Mouse (Mus musculus) A20 (cell line): ENCODE results near the gene Pcbp2.

Experiments used
- DNase-seq: peaks from one replicate; pipeline ENCODE4 v3.0.0-alpha.2; 2011; ENCODE audit warnings: low read depth, low spot score

Gene Pcbp2

DNA sequence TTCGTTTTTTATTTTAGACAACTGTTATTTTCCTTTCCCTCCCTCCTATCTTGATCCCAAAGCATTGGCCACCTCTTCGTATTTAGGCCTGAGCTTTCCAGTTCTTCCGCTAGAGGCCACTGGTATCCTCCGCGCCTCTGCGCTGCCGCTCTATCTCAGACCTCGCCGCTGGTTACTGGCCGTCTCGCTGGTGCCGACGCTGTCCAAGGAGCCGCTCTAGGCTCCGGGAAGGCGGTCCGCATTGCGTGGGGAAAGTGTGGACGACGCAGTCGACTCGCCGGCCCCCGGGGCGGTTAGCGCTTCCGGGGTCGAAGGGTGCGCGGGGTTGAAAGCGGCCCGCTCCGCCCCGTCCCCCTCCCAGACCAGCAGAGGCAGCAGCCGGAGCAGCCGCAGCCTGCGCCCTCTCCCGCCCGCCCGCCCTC lies at the start of gene Pcbp2:
TSS of gene Pcbp2 (plus strand) at position 357 of the 422 bp plus-strand sequence.
- peak; percentile 97 for DNase-seq

DNA sequence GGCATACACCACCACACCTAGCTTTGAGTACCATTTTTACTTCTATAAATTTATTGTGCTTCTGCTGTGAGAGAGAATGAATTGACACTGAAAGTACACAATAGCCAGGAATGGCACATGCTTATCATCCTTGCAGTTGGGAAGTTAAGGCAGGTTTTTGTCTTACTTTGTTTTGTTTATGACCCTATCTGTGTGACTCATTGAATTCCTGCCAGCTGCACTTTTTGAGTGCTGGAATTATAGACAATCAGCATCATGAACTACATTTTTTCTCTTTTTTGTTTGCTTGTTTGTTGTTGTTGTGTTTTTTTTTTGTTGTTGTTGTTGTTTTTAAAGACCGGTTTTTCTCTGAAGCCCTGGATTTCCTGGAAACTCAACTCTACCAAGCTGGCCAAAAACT lies 49.4 kb upstream of the Pcbp2 start:
- no peak for DNase-seq

DNA sequence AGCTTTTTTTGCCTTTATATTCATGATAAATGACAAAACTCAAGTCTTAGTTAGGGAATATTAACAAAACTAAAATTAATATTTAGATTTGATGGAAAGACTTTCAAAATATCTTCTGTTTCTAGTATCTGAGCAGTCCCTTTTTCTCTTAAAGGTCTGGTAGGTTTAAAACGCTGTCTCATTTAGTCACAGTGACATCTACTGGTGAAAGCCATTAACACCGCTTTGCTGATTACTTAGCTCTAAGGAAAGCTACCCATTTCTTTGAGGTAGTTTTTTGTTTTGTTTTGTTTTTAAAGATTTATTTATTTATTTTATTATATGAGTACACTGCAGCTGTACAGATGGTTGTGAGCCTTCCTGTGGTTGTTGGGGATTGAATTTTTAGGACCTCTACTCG lies 48.9 kb upstream of the Pcbp2 start:
- DNase-seq: peak; percentile 70

DNA sequence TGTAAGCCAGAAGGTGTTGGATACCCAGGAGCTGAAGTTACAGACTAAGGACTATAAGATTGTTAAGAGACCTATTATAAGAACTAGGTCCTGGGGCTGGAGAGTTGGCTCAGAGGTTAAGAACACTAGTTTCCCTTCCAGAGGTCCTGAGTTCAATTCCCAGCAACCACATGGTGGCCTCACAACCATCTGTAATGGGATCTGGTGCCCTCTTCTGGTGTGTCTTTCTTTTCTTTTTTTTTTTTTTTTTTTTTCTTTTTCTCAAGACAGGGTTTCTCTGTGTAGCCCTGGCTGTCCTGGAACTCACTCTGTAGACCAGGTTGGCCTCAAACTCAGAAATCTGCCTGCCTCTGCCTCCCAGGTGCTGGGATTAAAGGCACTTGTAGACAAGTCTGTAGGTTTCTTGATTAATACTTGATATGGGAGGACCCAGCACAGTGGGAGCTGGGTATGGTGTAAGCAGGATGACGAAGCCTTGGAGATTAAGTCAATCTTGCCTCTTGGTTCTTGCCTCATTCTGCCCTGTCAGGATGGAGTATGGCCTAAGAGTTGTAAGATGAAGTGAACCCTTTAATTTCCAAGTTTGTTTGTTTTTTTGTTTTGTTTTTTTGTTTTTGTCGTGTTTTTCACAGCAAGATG lies 46.6 kb upstream of the Pcbp2 start:
- no peak for DNase-seq

DNA sequence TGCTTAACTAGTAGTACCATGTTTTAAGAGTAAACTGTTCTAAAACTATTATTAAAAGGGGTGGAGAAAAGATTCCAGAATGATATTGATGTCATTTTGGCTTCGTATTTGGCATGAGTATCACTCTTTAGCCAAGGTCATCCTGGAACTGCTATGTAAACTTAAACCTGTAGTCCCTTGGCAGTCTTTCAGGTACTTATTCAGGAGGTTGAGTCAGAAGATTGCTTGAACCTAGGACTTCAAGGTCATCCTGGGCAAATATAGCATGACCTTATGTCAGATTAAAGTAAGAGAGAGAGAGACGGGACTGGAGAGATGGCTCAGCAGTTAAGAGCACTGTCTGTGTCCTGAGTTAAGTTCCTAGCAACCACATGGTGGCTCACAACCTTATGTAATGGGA lies 45.7 kb upstream of the Pcbp2 start:
- DNase-seq: no peak

DNA sequence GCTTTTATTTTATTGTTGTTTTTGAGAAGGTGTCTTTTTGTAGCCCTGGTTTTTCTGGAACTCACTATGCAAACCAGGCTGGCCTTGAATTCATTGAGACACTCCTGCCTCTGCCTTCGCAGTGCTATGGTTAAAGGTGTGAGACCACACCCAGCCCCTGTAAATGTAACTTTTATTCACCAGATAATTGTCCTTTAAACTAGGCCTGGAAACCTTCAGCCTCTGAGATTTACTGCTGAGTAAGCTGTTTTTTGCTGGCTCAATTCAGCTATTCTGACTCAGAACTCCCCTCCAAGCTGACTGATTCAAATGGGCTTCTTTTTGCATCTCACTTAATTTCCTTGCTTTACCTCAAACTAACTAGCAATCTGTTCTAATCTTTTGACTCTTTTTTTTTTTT lies 43.4 kb upstream of the Pcbp2 start:
- no peak for DNase-seq

DNA sequence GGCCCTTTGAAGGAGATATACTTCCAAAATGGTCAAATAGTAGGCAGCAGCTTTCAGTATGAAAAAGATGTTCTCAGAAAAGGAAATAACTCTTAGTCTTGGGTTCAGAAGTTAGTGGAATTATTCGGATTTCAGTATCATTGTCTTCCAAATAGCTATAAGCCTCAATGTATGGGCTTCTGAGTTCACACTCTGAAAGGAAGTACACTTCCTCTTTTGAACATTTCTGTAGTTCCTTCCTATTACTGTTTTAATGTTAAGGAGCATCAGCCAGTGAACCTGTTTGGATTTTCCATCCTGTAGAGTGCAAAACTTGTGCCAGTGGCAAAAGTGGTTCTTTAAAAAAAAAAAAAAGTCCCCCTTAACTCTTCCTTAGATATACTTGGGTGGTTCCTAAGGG lies 38.3 kb upstream of the Pcbp2 start:
- no peak for DNase-seq

DNA sequence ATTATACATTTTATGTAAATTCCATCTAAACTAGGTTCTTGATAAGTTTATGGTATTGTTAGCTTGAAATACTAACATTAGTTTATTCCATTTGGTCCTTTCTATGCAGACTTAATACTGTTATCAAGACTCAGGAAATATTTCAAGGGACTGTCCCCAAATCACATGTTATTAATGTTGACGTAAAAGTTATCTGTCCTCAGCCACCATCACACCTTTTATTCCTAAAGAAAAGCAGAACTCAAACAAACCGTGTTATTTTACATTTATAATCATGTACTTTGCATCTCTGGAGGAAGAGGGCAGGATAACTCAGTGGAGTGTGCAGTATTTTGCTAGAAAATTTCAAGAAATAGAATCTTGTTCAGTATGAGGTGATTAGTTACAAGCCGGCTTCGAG lies 37.2 kb upstream of the Pcbp2 start:
- no peak for DNase-seq

DNA sequence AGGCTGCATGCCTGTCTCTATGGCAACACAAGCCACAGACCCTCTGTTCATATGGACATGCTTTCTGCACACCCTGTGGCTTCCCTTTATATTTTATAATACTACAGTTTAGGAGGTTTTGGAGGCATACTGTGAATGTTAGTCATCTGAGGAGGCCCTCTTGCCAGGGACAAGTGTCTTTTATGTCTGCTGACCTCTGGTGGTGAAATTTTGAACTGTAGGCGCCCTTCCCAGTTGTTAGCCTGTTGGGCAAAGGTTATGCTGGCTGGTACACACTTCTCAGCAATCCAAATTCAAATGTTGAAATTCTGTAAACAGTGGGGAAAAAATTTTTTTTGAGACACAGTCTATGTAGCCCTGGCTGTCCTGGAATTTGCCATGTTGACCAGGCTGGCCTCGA lies 27.8 kb upstream of the Pcbp2 start:
- peak; percentile 73 for DNase-seq

DNA sequence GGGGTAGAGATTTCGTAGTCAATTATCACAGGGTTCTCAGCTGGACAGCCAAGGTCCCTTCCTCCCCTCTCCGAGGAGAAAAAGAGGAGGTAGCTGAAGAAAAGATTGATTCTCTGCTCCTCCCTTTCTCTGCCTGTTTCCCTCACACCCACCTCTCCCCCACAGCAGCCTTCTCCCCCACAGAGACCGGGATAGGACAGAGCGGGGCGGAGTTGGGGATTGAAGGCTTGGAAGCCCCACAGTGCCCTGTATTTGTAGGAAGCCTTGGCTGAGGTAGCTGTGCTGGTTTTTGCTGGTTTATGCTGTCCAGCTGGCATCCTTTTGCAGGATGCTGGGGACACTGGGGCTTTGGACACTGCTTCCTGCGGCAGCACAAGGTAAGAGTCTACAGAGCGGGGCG lies 25.2 kb upstream of the Pcbp2 start, which contains the start of gene Amhr2:
TSS of gene Amhr2 (plus strand) at position 222 of the 400 bp plus-strand sequence.
- DNase-seq: no peak

DNA sequence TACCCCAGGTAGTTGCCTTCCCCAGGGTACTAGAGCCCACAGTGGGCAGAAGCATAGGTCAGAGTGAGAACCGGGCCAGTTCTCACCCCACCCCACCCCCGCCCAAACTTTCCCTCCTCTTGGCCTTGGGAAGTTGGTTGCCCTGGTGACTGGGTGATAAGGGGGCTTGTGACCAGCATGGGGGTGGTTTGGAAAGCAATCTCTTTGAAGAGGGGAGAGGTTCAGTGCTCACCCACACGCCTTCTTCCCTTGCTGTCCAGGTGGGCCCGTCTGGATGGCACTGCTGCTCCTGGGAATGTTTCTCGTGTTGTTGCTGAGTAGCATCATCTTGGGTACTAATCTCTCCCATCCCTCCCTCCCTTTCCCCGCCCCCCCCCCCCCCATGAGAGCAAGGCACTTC lies 23.9 kb upstream of the Pcbp2 start:
- DNase-seq: no peak

DNA sequence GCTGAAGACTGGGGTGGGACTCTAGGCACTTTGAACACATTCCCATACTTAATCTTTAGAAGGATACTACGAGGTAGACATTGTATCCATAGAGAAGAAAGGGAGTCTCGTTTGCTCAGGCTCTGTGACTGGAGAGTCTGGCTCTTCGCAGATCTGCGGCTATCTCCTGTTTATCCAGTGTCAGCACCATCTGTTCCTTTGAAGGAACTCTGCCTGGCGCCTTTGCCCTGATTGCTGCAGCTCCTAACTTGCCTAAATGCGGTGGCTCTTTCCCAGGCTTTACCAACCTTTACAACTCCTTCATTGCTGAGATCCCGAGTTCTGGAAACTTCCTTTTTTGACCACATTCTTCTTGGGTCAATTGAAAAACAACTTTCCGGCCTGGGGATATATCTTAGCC lies 21.0 kb upstream of the Pcbp2 start:
- DNase-seq: no peak

DNA sequence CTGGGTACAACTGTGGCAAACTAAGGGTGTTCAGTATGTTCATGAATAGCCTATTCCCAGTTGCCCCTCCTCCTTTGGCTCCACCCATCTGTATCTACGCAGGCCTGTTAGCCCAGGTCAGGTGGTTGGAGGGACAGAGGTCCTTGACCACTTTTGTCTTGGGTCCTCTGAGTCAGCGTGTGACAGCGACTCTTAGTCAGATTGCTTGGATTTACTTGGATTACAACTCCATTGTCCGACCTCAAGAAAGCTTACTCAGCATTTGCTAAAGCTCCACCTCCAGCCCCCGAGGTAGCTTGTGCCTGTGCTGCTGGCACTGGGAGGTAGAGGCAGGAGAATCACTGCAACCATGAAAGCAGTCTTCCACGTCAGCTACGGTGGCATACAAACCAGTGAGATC lies 19.4 kb upstream of the Pcbp2 start:
- DNase-seq: no peak

DNA sequence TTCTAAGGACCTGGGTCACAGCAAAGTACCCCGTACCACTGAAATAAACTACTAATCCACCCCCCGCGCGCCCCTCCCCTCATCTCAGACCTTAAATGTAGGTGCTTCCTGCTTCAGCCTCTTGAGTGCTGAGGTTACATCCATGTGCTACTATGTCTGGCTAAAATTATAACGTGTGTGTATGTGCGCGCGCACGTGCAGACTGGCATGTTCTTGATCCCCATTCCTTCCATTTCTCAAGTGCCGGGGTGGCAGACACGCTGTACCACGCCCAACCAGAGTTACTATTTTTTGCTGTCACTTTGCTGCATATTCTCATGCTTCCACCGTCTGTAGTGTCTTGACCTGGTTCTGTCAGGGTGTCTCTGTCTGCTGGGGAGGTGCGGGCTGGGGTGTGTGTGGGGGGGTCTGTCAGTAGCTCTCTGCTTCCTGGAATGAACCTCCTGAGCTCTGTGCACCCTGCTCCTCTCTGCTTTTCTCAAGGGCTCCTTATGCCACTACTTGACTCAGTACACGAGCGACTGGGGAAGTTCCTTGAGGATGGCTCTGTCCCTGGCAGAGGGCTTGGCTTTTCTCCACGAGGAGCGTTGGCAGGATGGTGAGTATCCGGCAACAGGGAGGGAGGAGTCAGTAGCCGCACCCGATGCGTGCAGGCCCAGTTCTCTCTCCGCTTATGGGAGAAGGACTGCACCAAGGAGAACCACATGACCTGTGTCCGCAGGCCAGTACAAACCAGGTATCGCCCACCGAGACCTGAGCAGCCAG lies 18.5 kb upstream of the Pcbp2 start:
- no peak for DNase-seq

DNA sequence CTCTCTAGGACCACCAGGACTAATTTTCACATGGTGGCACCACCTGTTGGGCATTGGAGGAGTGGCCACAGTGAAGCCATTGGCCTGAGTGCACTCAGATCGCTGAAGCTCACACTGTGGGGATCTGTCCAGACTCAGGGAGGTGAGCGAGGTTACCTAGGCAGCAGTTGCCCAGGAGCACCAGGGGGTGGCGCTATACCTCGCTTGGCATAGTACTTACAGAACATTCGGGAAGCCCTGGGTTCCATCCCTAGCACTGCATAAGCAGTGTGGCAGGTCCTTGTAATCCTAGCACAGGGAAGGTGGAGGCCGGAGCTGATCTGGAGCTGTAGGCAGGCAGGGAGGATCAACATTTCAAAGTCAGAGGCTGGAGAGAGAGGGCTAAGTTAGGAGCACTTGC lies 14.3 kb upstream of the Pcbp2 start:
- DNase-seq: peak; percentile 68

DNA sequence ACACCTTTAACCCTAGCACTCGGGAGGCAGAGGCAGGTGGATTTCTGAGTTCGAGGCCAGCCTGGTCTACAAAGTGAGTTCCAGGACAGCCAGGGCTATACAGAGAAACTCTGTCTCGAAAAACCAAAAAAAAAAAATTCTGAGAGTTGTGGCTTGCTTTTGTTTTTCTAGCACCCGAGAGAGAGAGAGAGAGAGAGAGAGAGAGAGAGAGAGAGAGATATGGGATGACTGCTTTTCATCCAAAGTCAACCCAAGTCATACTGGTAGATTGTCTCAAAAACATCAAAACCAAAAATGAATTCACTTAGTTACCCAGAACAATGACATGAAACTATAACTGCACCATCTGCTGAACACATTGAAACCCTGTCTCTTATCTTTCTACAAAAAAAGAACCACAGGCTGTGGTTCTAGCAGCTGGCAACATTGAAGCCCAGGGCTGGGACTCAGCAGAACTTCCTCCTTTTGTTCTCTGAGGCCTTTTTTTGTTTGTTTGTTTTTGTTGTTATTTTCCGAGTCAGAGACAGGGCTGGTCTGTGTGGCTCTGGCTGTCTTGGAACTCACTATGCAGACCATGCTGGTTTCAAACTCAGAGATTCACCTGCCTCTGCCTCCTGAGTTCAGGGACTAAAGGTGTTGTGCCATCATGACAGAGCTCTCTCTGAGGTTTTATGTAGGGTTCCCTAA lies 12.1 kb upstream of the Pcbp2 start:
- DNase-seq: peak; percentile 83

DNA sequence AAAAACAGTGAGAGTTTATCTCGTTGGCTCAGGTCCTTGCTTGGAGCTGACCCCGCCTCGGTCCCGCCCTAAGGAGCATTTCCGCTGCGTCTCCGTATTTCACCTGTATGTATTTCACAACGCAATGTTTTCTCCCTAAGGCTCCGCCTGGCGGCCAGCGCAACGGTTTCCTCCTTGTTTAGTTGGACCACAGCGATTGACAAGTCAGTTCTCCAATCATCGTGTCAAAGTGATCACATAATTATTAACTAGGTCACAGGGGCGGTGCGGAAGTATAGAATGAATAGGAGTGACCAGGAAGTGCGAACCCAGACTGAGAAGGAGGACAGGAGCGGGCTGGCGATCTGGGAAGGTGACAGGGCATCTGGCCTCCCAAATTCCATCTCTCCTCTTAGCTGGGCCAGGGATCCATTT lies 11.4 kb upstream of the Pcbp2 start, which contains the start of gene Prr13:
TSS of gene Prr13 (plus strand) at position 125 of the 414 bp plus-strand sequence.
- DNase-seq: peak; percentile 99

DNA sequence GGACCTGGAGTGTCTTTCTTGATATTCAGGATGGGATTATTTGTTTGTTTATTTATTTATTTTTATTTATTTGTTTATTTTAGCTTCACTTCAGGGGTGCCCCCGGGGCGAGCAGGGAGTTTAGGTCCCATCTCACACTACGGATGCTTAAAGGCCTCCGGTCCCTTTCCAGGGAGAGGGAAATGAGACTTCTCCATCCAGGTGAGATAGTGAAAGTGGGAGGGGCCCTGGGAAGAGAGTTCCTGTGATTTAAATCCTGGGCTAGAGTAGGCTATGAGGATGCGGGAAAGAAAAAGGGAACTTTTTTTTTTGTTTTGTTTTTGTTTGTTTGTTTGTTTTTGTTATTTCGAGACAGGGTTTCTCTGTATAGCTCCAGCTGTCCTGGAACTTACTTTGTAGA lies 11.0 kb upstream of the Pcbp2 start:
- no peak for DNase-seq

DNA sequence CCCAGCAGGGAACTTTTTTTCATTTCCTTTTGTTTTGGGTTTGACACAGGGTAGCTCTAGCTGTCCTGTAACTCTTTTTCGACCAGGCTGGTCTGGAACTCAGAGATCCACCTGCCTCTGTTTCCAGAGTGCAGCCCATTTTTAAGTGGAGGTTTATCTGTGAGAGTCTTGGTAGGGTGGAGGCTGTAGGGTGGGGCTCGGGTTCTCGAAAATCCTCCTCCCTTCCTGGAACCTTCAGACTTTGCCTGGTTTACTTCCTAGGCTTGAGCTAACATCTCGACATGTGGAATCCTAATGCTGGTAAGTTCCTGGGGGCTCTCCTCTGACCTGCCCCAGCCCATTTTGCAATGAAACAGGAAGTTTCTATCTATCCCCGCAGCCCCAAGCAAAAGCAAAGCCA lies 10.5 kb upstream of the Pcbp2 start:
- DNase-seq: peak; percentile 44

DNA sequence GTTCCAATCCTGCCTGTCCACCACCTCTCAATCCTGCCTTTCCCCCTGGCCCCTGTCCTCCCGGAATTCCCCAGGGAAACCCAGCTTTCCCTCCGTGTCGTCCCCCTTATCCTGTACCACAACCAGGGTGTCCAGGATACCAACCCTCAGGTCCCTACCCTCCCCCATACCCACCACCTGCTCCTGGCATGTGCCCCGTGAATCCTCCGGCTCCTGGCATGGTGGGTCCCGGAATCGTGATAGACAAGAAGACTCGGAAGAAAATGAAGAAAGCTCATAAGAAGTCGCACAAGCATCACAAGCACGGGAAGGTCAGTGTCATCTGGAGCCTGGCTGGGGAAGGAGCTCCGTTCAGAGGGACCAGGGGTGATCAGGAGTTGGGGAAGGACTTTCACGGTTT lies 9.9 kb upstream of the Pcbp2 start:
- DNase-seq: no peak

DNA sequence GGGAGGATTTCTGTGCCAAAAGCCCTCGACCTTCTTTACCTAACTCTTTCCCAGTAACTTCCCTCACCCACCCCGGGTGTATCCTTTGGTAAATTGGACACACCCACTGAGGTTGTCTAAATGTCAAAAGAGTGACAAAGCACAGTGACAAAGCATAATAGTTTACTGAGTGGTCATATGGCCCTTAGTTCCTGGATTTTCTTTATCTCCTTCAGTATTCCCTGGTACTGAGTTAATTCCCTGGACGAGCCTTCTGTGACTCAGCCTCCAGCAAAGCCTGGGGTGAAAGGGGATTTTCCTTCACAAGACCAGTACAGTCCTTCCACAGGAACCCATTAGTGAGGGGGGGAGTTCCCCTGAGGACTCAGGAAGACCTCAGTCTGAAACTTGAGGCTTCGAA lies 9.4 kb upstream of the Pcbp2 start:
- DNase-seq: no peak

DNA sequence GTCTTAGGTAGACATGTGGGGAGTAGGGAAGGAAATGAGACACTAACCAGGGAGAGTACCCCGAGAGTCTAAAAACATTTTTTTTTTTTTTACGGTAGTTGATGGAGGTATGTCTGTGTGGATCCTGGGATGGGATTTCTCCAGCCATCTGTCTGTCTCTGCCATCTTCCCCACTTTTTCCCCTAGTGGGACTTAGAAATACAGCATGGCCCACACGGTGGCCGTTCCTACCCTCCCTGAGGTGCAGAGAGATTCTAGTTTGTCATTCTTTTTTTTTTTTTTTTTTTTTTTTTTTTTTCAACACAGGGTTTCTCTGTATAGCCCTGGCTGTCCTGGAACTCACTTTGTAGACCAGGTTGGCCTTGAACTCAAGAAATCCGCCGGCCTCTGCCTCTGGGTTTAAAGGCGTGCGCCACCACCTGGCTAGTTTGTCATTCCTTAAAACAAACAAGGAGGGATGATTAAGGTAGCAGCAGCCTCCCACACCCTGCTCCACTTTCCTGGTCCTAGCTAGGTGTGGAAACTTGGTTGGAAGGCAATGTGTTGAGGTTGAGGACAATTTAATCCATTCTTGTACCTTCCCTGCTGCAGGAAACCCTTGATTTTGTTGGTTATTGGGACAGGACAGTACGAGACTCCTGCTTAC lies 8.8 kb upstream of the Pcbp2 start:
- DNase-seq: no peak
